Mouse (Mus musculus): Measurements from ENCODE around the gene Uba1y.

GRCm38 (mm10) chrY:872404-872803 is 54.0 kb downstream of the Uba1y start:
- TF ChIP-seq CTCF (IDR thresholded peaks at IDR 0.05; ENCODE audit: low read depth, low read length) (no peak), POLR2A (IDR thresholded peaks at IDR 0.05; ENCODE audit: extremely low read depth, insufficient read depth, low read length) (no peak)
